Mouse (Mus musculus): ENCODE data around the gene Cpvl.

DNA sequence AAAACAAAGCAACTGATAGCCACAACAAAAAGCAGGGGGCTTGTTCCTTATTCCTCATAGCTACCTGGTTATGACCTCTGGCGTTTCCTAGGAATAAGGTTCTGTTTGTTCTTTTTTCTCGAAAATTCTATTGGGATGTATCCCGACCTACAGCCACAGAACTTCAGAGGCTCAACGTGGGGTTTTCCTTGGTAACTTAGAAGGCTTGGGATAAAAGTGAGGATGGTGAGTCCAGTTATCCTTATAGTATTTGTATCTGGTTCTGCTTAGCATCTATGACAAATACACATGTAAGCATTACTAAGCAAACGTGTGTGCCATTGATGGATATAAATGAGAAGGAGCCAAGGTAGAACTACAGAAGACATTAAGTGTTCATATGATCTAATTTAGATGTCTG lies at the start of gene Cpvl:
- no peak for TF ChIP-seq CTCF (IDR thresholded peaks at IDR 0.05; ENCODE audit: low read depth)
- TF ChIP-seq EP300 (IDR thresholded peaks at IDR 0.05; ENCODE audit: low read depth) = no peak
